Mouse (Mus musculus) midbrain, embryonic 14.5 days (tissue): ENCODE measurements around the gene Crybg1. TPM values are rescaled to one million over a fixed set of nuclear protein-coding genes. Genes with fewer than 3 reads are reported as not detected.

Experiments used
- ATAC-seq: fragments of 200-750 bp; cut with Nextera tagmentation; 2 replicates; pipeline ENCODE4 v1.8.0; 2017; ENCODE audit warnings: moderate number of reproducible peaks, moderate library complexity; ENCODE audit not compliant: low FRiP score, low TSS enrichment
- DNase-seq: peaks from one replicate; pipeline ENCODE4 v3.0.0-alpha.2; 2015
- H3K27ac ChIP-seq: fragments of 300-500 bp; sonication (generic); replicated peaks from 2 replicates; pipeline ENCODE4 v1.5.1; 2014; ENCODE audit warnings: mild to moderate bottlenecking, low read depth, low read length, moderate library complexity
- H3K27me3 ChIP-seq: fragments of 300-500 bp; sonication (generic); 2 replicates; pipeline ENCODE4 v1.6.1; 2014; ENCODE audit warnings: low read length, control low read depth, mixed read lengths; ENCODE audit not compliant: control insufficient read depth, insufficient read depth
- H3K36me3 ChIP-seq: fragments of 300-500 bp; sonication (generic); 2 replicates; pipeline ENCODE4 v1.6.1; 2014; ENCODE audit warnings: low read length, control low read depth; ENCODE audit not compliant: control insufficient read depth, insufficient read depth
- H3K4me1 ChIP-seq: fragments of 300-500 bp; sonication (generic); 2 replicates; pipeline ENCODE4 v1.6.1; 2014; ENCODE audit warnings: mild to moderate bottlenecking, antibody characterized with exemption, low read length, control low read depth; ENCODE audit not compliant: control insufficient read depth, insufficient read depth
- H3K4me2 ChIP-seq: fragments of 300-500 bp; sonication (generic); 2 replicates; pipeline ENCODE4 v1.6.1; 2014; ENCODE audit warnings: mild to moderate bottlenecking, low read length, moderate library complexity
- H3K4me3 ChIP-seq: fragments of 300-500 bp; sonication (generic); replicated peaks from 2 replicates; pipeline ENCODE4 v1.5.1; 2014; ENCODE audit warnings: low read depth, low read length
- H3K9ac ChIP-seq: fragments of 300-500 bp; sonication (generic); replicated peaks from 2 replicates; pipeline ENCODE4 v1.6.1; 2014; ENCODE audit warnings: mild to moderate bottlenecking, low read length, moderate library complexity
- H3K9me3 ChIP-seq: fragments of 300-500 bp; sonication (generic); 2 replicates; pipeline ENCODE4 v1.6.1; 2016; ENCODE audit warnings: low read length, control low read depth, mixed read lengths; ENCODE audit not compliant: control insufficient read depth
- WGBS: fragments of 180-500 bp; shearing (Covaris S2); extraction: QIAGEN DNeasy Blood & Tissue Kit; methylation state at CpG from one replicate; pipeline ENCODE4 v1.1.7; 2014; 5-methylcytosine and 5-hydroxymethylcytosine counted together
- polyA plus RNA-seq: library from polyadenylated mRNA; unstranded; fragments of >200 nt; fragmentation: Nextera tagmentation; extraction: Ambion mirVana; gene quantifications from 2 replicates; pipeline ENCODE4 v1.2.1, GENCODE M21; 2014

Gene Crybg1
- polyA plus RNA-seq, 1 experiment from 2014 or later = 0.29 TPM

- Histone ChIP-seq H3K4me3 (no peak overlapping the region), H3K4me1 (no peaks in the 10 kb centered on the region), H3K9ac (no peak overlapping the region), H3K27ac (no peak overlapping the region), H3K36me3 (no peaks in the 10 kb centered on the region), H3K27me3 (no peaks in the 10 kb centered on the region), H3K9me3 (no peaks in the 10 kb centered on the region), H3K4me2 (no peak overlapping the region)
- no peak for DNase-seq
- ATAC-seq = no peak
- 88% methylated on average over 7 of the region's 7 CpGs for WGBS
Observed at GRCm38 (mm10) chr10:44069131-44069530, 79.5 kb downstream of the Crybg1 start.

DNA sequence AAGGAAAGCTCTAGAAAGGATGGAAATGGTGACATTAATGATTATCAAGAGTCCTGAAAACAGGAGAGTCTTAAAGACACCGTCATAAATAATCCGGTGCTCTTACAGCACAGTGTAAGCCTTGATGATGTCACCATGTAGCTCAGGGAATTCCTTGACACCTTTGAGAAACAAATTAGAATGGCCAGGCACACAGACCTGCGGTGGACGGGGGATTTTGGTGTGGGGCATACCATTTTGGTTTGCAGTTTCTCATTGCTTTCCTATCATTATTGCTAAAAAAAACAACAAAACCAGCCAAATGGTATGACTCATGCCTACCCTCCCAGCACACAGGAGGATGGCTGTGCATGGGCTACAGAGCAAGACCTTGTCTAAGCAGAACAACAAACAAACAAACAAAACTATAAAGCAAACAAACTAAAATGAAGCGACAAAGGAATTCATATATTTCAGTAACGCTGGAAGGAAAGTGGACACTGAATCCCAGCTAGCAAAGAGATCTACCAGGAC is 82.7 kb downstream of the Crybg1 start:
- Histone ChIP-seq H3K27me3 (no peaks in the 10 kb centered on the region), H3K9ac (no peak overlapping the region), H3K4me2 (no peak overlapping the region), H3K4me3 (no peak overlapping the region), H3K36me3 (no peaks in the 10 kb centered on the region), H3K27ac (no peak overlapping the region), H3K4me1 (no peaks in the 10 kb centered on the region), H3K9me3 (no peaks in the 10 kb centered on the region)
- DNase-seq (no peak), ATAC-seq (no peak)
- WGBS = 92% methylated on average over 6 of the region's 6 CpGs

DNA sequence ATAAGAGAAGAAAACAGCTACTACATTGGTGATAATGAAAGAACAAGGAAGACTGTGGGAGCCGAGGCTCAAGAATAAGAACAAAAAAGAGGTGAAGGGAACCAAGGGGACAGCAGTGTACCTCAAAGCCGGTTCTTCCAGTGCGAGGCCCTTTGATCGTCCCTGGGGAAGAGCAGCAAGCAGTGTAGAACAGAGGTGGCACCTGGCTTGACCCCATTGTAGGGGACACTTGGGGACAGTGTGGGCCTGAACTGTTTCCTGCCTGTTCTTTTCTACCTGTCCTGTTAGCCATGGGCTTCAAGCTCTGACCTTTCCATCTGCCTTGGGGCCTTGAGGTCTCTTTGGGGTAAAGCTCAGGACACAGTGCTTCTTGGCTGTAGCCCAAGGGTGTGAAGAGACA is 85.7 kb downstream of the Crybg1 start:
- no peak overlapping the region for H3K4me3 ChIP-seq
- no peak overlapping the region for H3K4me2 ChIP-seq
- 88% methylated on average over 4 of the region's 4 CpGs for WGBS

DNA sequence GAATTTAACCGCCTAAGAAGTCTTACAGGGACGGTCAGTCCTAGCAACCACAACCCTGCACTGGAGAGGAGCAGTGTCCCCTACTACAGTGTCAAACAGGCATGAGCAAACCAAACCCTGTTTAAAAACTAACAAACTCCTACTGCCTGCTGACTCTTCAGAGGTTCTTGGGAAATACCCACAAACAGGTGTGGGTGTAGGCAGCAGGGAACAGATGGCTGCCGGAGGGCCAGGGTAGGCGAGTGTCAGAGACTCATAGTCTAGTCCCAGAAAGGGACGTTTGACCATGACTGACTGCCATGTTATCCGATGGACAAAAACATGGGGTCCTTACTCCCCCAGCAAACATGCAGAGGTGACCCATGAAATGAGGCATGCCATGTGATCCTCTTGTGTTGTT is 97.7 kb downstream of the Crybg1 start:
- no peak overlapping the region for H3K9ac ChIP-seq
- H3K36me3 ChIP-seq = no peaks in the 10 kb centered on the region
- no peaks in the 10 kb centered on the region for H3K27me3 ChIP-seq
- no peak for DNase-seq
- WGBS = 75% methylated on average over 6 of the region's 6 CpGs
- no peak overlapping the region for H3K4me2 ChIP-seq
- no peaks in the 10 kb centered on the region for H3K4me1 ChIP-seq
- ATAC-seq = no peak
- H3K27ac ChIP-seq = no peak overlapping the region
- no peaks in the 10 kb centered on the region for H3K9me3 ChIP-seq
- no peak overlapping the region for H3K4me3 ChIP-seq

More for the DNA sequence above, 85.7 kb downstream of the Crybg1 start:
- Histone ChIP-seq H3K9ac (no peak overlapping the region), H3K36me3 (no peaks in the 10 kb centered on the region), H3K4me1 (no peaks in the 10 kb centered on the region), H3K27me3 (no peaks in the 10 kb centered on the region), H3K9me3 (no peaks in the 10 kb centered on the region), H3K27ac (no peak overlapping the region)
- ATAC-seq = no peak
- DNase-seq = no peak

- Histone ChIP-seq H3K27me3 (no peaks in the 10 kb centered on the region), H3K9ac (no peak overlapping the region), H3K4me1 (no peaks in the 10 kb centered on the region), H3K4me3 (no peak overlapping the region), H3K4me2 (no peak overlapping the region), H3K9me3 (no peaks in the 10 kb centered on the region), H3K36me3 (no peaks in the 10 kb centered on the region), H3K27ac (no peak overlapping the region)
- 80% methylated on average over 4 of the region's 4 CpGs for WGBS
- DNase-seq (no peak), ATAC-seq (no peak)
Observed at GRCm38 (mm10) chr10:44044727-44045126, 103.9 kb downstream of the Crybg1 start.

GRCm38 (mm10) chr10:44043630-44044029 is 105.0 kb downstream of the Crybg1 start:
- no peak for ATAC-seq
- H3K9me3 ChIP-seq = no peaks in the 10 kb centered on the region
- H3K9ac ChIP-seq = no peak overlapping the region
- no peak for DNase-seq
- H3K4me3 ChIP-seq = no peak overlapping the region
- H3K27me3 ChIP-seq = no peaks in the 10 kb centered on the region
- WGBS = 83% methylated on average over 7 of the region's 7 CpGs
- H3K36me3 ChIP-seq = no peaks in the 10 kb centered on the region
- H3K4me2 ChIP-seq = no peak overlapping the region
- H3K4me1 ChIP-seq = no peaks in the 10 kb centered on the region
- H3K27ac ChIP-seq = no peak overlapping the region

DNA sequence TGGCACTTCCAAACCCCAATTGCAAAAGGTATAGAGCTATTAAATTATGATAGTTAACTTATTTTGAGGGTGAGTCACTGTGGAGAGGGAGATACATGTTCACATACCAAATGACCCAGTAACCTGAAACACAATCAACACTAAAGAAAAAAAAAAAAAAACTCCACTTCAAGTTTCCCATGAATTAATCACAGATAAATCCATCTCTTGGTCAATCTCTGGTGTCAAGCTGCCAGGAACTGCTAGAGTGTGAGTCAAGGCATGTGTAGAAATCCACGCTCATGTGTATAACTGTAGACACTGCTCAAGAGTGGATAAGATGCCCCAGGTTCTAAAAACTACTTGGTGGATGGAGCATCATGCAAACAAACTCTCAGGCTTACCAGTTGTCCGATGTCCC is 109.5 kb downstream of the Crybg1 start:
- Histone ChIP-seq H3K4me2 (no peak overlapping the region), H3K9ac (no peak overlapping the region), H3K4me1 (no peaks in the 10 kb centered on the region), H3K36me3 (no peaks in the 10 kb centered on the region), H3K9me3 (no peaks in the 10 kb centered on the region), H3K4me3 (no peak overlapping the region), H3K27me3 (no peaks in the 10 kb centered on the region), H3K27ac (no peak overlapping the region)
- 90% methylated on average over 2 of the region's 2 CpGs for WGBS
- ATAC-seq (no peak), DNase-seq (no peak)

DNA sequence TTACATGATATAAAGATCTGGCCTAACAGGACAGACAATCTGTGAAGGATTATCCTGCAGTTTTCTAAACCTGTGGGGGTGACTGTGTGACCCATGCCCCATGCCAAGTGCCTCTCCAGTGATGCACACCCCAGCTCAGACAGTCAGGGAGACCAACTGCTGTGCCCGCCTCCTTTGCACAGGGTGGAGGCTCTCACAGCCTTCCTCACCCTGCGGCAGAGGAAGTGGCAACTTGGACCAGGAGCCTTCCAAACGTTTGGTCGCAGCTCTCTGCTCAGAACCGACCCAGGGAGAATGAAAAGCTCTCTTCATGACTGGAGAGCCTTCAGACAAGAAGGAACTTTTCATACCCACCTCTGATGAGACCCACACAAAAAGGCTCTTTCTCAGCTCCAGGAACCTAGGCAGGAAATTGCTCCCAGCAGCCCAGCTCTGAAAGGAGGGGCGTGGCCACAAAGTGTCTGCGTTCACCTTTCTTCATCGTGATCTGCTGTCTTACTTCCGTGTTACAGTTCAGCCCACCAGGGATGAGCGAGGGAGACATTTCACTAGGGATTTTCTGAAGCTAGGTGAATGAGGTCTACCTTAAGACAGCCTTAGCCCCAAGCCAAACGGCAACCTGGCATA is 110.6 kb downstream of the Crybg1 start:
- 64% methylated on average over 11 of the region's 11 CpGs for WGBS
- Histone ChIP-seq H3K36me3 (no peaks in the 10 kb centered on the region), H3K27me3 (no peaks in the 10 kb centered on the region), H3K9ac (no peak overlapping the region), H3K27ac (no peak overlapping the region), H3K4me1 (no peaks in the 10 kb centered on the region), H3K9me3 (no peaks in the 10 kb centered on the region), H3K4me3 (no peak overlapping the region), H3K4me2 (no peak overlapping the region)
- ATAC-seq (no peak), DNase-seq (no peak)

DNA sequence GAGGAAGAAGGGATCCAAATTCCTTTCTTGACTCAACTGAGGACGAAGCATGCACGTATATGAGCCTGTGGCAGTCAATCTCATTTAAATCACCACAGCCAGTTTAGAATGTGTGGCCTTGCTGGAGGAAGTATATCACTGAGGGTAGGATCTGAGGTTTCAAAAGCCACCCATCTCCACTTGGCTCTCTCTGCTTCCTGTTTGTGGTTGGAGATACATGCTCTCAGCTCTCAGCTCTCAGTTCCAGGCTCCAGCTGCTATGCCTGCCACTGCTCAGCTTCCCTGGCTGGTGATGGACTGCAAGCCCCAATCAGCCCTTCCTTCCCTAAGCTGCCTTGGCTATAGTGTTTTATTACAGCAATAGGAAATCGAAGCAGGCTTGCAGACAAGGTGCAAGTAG is 119.1 kb downstream of the Crybg1 start:
- ATAC-seq (no peak), DNase-seq (no peak)
- Histone ChIP-seq H3K27me3 (no peaks in the 10 kb centered on the region), H3K4me2 (no peak overlapping the region), H3K9me3 (no peaks in the 10 kb centered on the region), H3K4me1 (no peaks in the 10 kb centered on the region), H3K27ac (no peak overlapping the region), H3K9ac (no peak overlapping the region), H3K4me3 (no peak overlapping the region), H3K36me3 (no peaks in the 10 kb centered on the region)
- WGBS = 82% methylated on average over 3 of the region's 3 CpGs
